Mouse (Mus musculus) adrenal gland, postnatal 36 days (tissue): ENCODE data around the gene Nmrk1. TPM values are rescaled to one million over a fixed set of nuclear protein-coding genes. Genes with fewer than 3 reads are reported as not detected.

Experiments
- total RNA-seq, 2 experiments: library from RNA; stranded (reverse); gene quantifications; 2 replicates each; pipeline ENCODE4 v1.2.3; 2021

Gene Nmrk1
- total RNA-seq, 2 experiments from 2014 or later: 9.0 to 17.7 TPM

Other genes starting within 250 kb of the Nmrk1 start
- 100 to 1,000 TPM; 127 to 163 TPM for gene Ostf1, start 127 bp upstream of the Nmrk1 start, total RNA-seq
- gene Carnmt1, start 38.8 kb downstream of the Nmrk1 start, total RNA-seq: 10 to 100 TPM; 26.9 to 27.9 TPM
- gene D030056L22Rik, start 81.2 kb downstream of the Nmrk1 start, total RNA-seq: 10 to 100 TPM; 15.0 to 15.8 TPM
- under 1 TPM in 1 of 2 experiments, not detected in 1; 0.13 TPM for gene Trpm6, start 118.0 kb downstream of the Nmrk1 start, total RNA-seq